Mouse (Mus musculus): ENCODE measurements around the gene Bcl7a. TPM values are rescaled to one million over a fixed set of nuclear protein-coding genes. Genes with fewer than 3 reads are reported as not detected.

Gene Bcl7a
- polyA plus RNA-seq, 1 experiment: 3.6 TPM

GRCm38 (mm10) chr5:123404480-123404879, 60.8 kb downstream of the Bcl7a start:
- Histone ChIP-seq H3K4me3 (no peak overlapping the region), H3K36me3 (ENCODE audit: control insufficient read depth, insufficient read depth) (no peaks in the 10 kb centered on the region), H3K79me2 (ENCODE audit: control insufficient read depth, insufficient read depth) (no peaks in the 10 kb centered on the region), H3K4me2 (ENCODE audit: low read depth) (no peak overlapping the region), H3ac (ENCODE audit: control insufficient read depth, insufficient read length) (no peak overlapping the region), H3K27me3 (ENCODE audit: control insufficient read depth, insufficient read depth, insufficient read length) (no peaks in the 10 kb centered on the region)
- TF ChIP-seq TCF3 (IDR thresholded peaks at IDR 0.05; ENCODE audit: insufficient read length, low read depth) (no peak), MAX (IDR thresholded peaks at IDR 0.05; ENCODE audit: low read depth) (no peak), POLR2AphosphoS2 (IDR thresholded peaks at IDR 0.05; ENCODE audit: insufficient read length, low read depth) (no peak), CEBPB (IDR thresholded peaks at IDR 0.05; ENCODE audit: insufficient read depth, poor library complexity, severe bottlenecking) (no peak), REST (IDR thresholded peaks at IDR 0.05; ENCODE audit: insufficient read depth, insufficient read length) (no peak), SRF (IDR thresholded peaks at IDR 0.05; ENCODE audit: control insufficient read depth, insufficient read length, low read depth) (no peak), POLR2A (IDR thresholded peaks at IDR 0.05; ENCODE audit: insufficient read length, low read depth) (no peak), MYOD1 (IDR thresholded peaks at IDR 0.05; ENCODE audit: control insufficient read depth in 1 of 3, insufficient read length in 2 of 3, low read depth in 2 of 3) (no peak), E2F4 (IDR thresholded peaks at IDR 0.05; ENCODE audit: insufficient read depth) (no peak), USF1 (IDR thresholded peaks at IDR 0.05; ENCODE audit: low read depth) (no peak), TCF12 (IDR thresholded peaks at IDR 0.05; ENCODE audit: insufficient read depth, poor library complexity, severe bottlenecking) (no peak), MYOG (IDR thresholded peaks at IDR 0.05; ENCODE audit: control insufficient read depth in 1 of 3, insufficient read depth in 1 of 3, insufficient read length in 2 of 3, low read depth in 2 of 3) (no peak)

- Histone ChIP-seq H3K27me3 (ENCODE audit: control insufficient read depth, insufficient read depth, insufficient read length) (no peaks in the 10 kb centered on the region), H3K4me3 (no peak overlapping the region), H3K4me2 (ENCODE audit: low read depth) (no peak overlapping the region), H3ac (ENCODE audit: control insufficient read depth, insufficient read length) (no peak overlapping the region), H3K79me2 (ENCODE audit: control insufficient read depth, insufficient read depth) (no peaks in the 10 kb centered on the region), H3K36me3 (ENCODE audit: control insufficient read depth, insufficient read depth) (no peaks in the 10 kb centered on the region)
- TF ChIP-seq TCF12 (IDR thresholded peaks at IDR 0.05; ENCODE audit: insufficient read depth, poor library complexity, severe bottlenecking) (no peak), USF1 (IDR thresholded peaks at IDR 0.05; ENCODE audit: low read depth) (no peak), POLR2A (IDR thresholded peaks at IDR 0.05; ENCODE audit: insufficient read length, low read depth) (no peak)
Observed at GRCm38 (mm10) chr5:123406952-123407351, 63.3 kb downstream of the Bcl7a start.

- no peaks in the 10 kb centered on the region for H3K27me3 ChIP-seq (ENCODE audit: control insufficient read depth, insufficient read depth, insufficient read length)
- no peak for TF ChIP-seq TCF12 (IDR thresholded peaks at IDR 0.05; ENCODE audit: insufficient read depth, poor library complexity, severe bottlenecking)
- no peak for TF ChIP-seq USF1 (IDR thresholded peaks at IDR 0.05; ENCODE audit: low read depth)
- TF ChIP-seq SRF (IDR thresholded peaks at IDR 0.05; ENCODE audit: control insufficient read depth, insufficient read length, low read depth): no peak
- no peak for TF ChIP-seq TCF3 (IDR thresholded peaks at IDR 0.05; ENCODE audit: insufficient read length, low read depth)
- H3K36me3 ChIP-seq (ENCODE audit: control insufficient read depth, insufficient read depth): no peaks in the 10 kb centered on the region
- no peak overlapping the region for H3K4me2 ChIP-seq (ENCODE audit: low read depth)
- H3K4me3 ChIP-seq: no peak overlapping the region
- no peak overlapping the region for H3ac ChIP-seq (ENCODE audit: control insufficient read depth, insufficient read length)
- no peaks in the 10 kb centered on the region for H3K79me2 ChIP-seq (ENCODE audit: control insufficient read depth, insufficient read depth)
Observed at GRCm38 (mm10) chr5:123408176-123408575, 64.5 kb downstream of the Bcl7a start.

GRCm38 (mm10) chr5:123412193-123412592, 68.6 kb downstream of the Bcl7a start:
- Histone ChIP-seq H3ac (ENCODE audit: control insufficient read depth, insufficient read length) (no peak overlapping the region), H3K4me2 (ENCODE audit: low read depth) (no peak overlapping the region), H3K79me2 (ENCODE audit: control insufficient read depth, insufficient read depth) (no peaks in the 10 kb centered on the region), H3K36me3 (ENCODE audit: control insufficient read depth, insufficient read depth) (no peaks in the 10 kb centered on the region), H3K4me3 (no peak overlapping the region), H3K27me3 (ENCODE audit: control insufficient read depth, insufficient read depth, insufficient read length) (no peaks in the 10 kb centered on the region)
- TF ChIP-seq MAX (IDR thresholded peaks at IDR 0.05; ENCODE audit: low read depth) (no peak), POLR2AphosphoS2 (IDR thresholded peaks at IDR 0.05; ENCODE audit: insufficient read length, low read depth) (no peak), TCF12 (IDR thresholded peaks at IDR 0.05; ENCODE audit: insufficient read depth, poor library complexity, severe bottlenecking) (no peak), TCF3 (IDR thresholded peaks at IDR 0.05; ENCODE audit: insufficient read length, low read depth) (no peak), SRF (IDR thresholded peaks at IDR 0.05; ENCODE audit: control insufficient read depth, insufficient read length, low read depth) (no peak), MYOD1 (IDR thresholded peaks at IDR 0.05; ENCODE audit: control insufficient read depth in 1 of 3, insufficient read length in 2 of 3, low read depth in 2 of 3) (no peak), MYOG (IDR thresholded peaks at IDR 0.05; ENCODE audit: control insufficient read depth in 1 of 3, insufficient read depth in 1 of 3, insufficient read length in 2 of 3, low read depth in 2 of 3) (no peak), CEBPB (IDR thresholded peaks at IDR 0.05; ENCODE audit: insufficient read depth, poor library complexity, severe bottlenecking) (no peak), REST (IDR thresholded peaks at IDR 0.05; ENCODE audit: insufficient read depth, insufficient read length) (no peak), USF1 (IDR thresholded peaks at IDR 0.05; ENCODE audit: low read depth) (no peak), POLR2A (IDR thresholded peaks at IDR 0.05; ENCODE audit: insufficient read length, low read depth) (no peak), E2F4 (IDR thresholded peaks at IDR 0.05; ENCODE audit: insufficient read depth) (no peak)

- Histone ChIP-seq H3K36me3 (ENCODE audit: control insufficient read depth, insufficient read depth) (no peaks in the 10 kb centered on the region), H3ac (ENCODE audit: control insufficient read depth, insufficient read length) (no peak overlapping the region), H3K79me2 (ENCODE audit: control insufficient read depth, insufficient read depth) (no peaks in the 10 kb centered on the region), H3K27me3 (ENCODE audit: control insufficient read depth, insufficient read depth, insufficient read length) (no peaks in the 10 kb centered on the region), H3K4me3 (no peak overlapping the region), H3K4me2 (ENCODE audit: low read depth) (no peak overlapping the region)
- no peak for TF ChIP-seq TCF3 (IDR thresholded peaks at IDR 0.05; ENCODE audit: insufficient read length, low read depth)
- no peak for TF ChIP-seq MAX (IDR thresholded peaks at IDR 0.05; ENCODE audit: low read depth)
- TF ChIP-seq POLR2AphosphoS2 (IDR thresholded peaks at IDR 0.05; ENCODE audit: insufficient read length, low read depth): no peak
- no peak for TF ChIP-seq CEBPB (IDR thresholded peaks at IDR 0.05; ENCODE audit: insufficient read depth, poor library complexity, severe bottlenecking)
- no peak for TF ChIP-seq E2F4 (IDR thresholded peaks at IDR 0.05; ENCODE audit: insufficient read depth)
- no peak for TF ChIP-seq TCF12 (IDR thresholded peaks at IDR 0.05; ENCODE audit: insufficient read depth, poor library complexity, severe bottlenecking)
- no peak for TF ChIP-seq USF1 (IDR thresholded peaks at IDR 0.05; ENCODE audit: low read depth)
- no peak for TF ChIP-seq MYOG (IDR thresholded peaks at IDR 0.05; ENCODE audit: control insufficient read depth in 1 of 3, insufficient read depth in 1 of 3, insufficient read length in 2 of 3, low read depth in 2 of 3)
- TF ChIP-seq POLR2A (IDR thresholded peaks at IDR 0.05; ENCODE audit: insufficient read length, low read depth): no peak
- no peak for TF ChIP-seq MYOD1 (IDR thresholded peaks at IDR 0.05; ENCODE audit: control insufficient read depth in 1 of 3, insufficient read length in 2 of 3, low read depth in 2 of 3)
Observed at GRCm38 (mm10) chr5:123413866-123414363, 70.3 kb downstream of the Bcl7a start.

Measured in myocyte (in vitro differentiated cells).